Mouse (Mus musculus) urinary bladder, postnatal 36 days (tissue): ENCODE measurements around the gene Aatk.

ENCODE experiments used
- DNase-seq, 2 experiments: peaks; one replicate each; pipeline ENCODE4 v3.0.0; 2022; ENCODE audit warnings: low spot score in 2 of 2, mixed read lengths in 1 of 2

Aatk gene

GRCm38 (mm10) chr11:120052274-120052673 lies 5.3 kb upstream of the Aatk start:
- no peak for DNase-seq

DNA sequence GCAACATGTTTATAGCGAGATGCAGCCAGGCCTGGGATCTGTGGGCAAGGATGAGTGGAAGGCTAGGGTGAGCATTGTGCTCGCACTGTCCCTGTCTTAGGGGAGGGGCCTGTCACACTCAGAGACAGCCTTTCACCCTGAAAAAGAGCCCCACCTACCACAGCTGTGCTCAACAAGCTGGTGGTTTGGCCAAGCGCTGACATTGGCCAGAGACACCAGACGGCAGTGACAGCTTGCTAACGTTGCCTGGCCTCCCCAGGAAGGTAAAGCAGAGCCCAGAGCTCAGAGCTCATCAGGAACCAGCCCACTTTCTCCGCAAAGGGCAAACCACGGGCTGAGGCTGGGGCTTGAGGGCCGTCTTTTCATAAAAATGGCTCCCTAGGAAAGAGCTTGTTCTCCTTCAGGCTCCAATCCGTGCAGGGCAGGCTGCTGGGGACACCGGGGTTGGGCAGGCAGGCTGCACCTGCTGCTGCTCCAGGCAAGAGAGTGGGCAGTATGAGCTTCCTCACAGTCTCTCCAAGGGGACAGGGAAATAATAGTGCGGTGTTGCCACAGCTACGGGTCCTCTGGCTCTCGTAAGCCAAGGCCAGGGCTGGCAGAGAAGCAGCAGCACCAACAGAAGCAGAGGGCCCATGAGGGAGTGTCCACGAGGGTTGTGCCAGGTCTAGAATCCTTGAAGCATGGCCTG lies 4.3 kb upstream of the Aatk start:
- no peak for DNase-seq

GRCm38 (mm10) chr11:120049067-120049466 lies 2.1 kb upstream of the Aatk start:
- DNase-seq: no peak

GRCm38 (mm10) chr11:120048252-120048556 lies 1.2 kb upstream of the Aatk start:
- no peak for DNase-seq

- no peak for DNase-seq
Observed at GRCm38 (mm10) chr11:120047531-120048251, 724 bp upstream of the Aatk start.

DNA sequence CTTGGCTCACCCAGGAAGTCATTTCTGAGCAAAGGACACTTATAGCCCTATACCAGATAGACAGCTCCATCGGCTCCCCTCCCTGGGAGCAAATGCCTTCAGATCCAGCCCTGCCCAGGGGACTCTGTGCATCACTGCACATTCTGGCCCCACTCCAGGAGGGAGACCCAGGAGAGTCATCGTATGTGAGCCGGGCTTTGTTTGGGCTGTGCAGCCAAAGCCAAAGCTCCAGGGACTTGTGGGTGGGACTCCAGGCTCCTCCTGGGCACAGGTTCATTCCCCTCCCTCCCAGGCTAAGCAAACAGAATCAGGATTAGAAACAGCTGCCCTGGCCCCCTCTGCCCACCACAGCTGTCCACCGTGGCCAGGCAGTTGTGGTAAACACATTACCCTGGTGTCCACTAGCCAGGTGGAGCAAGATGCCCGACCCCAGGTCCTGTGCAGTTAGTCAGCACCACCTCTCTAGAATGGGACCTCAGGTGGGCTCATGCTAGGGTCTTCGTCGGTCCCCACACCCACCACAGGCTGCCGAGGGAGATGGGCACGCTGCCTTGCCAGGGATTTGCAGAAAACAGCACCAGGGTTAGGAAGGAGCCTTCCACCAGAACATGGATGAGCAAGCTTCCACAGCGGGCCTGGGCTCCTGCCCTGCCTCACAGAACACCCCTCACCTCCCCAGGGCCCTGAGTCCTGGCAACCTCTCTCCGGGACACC lies 971 bp downstream of the Aatk start:
- DNase-seq: no peak

DNA sequence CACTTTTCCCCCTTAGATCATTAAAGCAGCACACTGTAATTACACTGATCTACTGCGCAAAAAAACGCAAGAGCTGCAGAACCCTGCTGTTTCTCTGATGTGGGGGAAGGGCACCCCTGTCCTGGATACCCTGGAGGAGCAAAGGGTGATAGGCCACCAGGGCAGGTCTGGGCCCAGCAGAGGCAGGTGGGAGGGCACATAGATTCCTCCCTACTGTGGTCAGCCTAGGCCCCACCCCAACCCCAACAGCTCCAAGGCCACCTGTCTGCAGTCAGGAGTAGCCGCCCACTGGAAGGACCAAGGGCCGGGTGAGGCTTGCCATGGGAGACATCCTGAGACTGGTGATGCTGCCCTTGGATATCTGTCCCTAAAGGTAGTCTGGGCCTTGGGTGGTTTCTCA lies 1.6 kb downstream of the Aatk start:
- DNase-seq: no peak

DNA sequence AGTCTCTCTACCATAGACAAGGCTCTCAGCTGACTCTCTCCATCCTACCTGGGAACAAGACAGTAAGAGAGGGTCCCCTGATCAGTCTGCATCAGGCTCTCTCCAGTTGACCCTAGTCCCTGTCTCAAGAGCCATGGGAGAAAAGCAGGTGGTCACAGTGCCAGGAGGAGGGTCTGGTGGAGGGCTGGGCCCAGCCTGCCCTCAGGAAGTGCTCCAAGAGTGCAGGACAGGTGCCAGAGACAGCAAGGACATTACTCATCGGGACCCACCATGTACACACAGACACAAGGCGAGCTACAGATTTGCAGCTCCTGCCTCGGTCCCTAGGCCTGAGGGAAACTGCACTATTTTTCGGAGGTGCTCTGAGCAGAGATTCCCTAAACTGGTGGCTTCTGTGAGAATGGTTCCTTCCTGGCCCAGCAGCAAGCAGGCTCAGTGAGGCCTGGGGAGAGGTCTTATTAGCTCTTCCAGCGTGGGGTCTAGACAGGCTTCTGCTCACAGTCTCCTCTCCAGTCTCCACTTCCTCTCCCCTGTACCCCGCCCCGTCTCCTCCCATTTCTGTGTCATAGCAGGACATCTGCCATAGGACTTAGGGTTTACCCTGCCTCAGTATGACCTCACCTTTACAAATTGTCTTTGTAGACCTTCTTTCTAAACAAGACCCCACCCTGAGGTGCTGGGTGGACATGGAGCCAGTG lies 4.7 kb downstream of the Aatk start:
- no peak for DNase-seq

DNA sequence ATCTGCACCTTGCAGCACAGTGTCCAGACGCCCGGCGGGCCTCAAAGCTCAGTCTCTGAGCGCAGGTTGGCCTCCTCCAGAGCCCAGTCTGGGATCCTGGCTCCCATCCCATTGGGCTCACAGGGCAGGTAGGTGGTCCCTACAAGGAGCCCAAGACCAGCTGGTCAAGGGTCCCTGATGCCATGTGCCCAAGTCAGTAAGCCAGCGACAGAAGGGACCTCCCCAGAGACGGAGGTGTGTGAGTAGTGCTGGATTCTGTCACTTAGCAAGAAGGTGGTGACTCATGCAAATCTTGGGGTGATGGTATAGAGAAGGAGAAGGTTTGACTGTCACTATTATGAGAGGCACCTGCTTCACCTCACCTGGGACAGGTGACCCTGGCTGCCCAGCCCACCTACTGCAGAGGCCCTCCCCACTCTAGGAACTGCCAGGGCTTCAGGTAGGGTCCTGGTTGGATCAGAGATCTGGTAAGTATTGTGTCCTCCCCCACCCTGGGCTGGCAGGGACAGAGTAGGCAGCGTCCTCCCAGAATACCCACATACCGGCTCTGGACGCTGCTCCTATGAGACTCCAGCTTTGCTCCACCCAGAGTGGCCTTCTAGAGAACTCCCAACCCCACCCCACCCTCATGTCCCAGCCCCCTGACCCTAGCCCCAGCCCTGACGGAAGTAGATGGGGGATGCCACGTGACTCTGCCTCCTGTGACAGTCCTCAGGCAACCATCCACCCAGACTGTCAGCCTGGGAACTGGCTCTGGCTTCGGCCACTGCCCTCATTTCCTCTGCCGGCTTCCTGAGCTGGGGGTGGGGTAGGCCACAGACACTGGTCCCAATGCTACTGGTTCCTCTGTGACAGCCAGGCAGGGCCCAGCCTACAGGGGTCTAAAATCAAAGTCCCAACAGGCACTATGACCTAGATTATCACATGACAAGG lies 5.5 kb downstream of the Aatk start:
- DNase-seq: peak in 1 of 2 experiments; percentile 57

DNA sequence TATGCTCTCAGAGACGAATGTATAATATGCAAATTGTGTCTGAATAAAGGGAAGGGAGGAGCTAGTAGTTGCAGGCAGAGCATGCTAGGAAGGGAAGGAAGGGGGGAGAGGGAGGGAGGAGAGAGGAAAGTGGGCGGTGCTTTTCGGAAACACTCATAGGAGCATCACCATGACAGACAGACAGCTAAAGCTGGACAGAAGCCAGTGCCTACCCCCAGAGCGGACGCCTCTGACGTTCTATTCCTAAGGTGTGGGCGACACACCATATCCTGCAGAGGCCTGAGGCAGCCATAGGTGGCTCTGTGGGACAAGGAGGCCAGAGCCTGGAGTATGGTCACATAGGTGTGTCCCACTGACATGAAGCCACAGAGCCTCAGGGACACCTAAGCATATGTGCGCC lies 6.5 kb downstream of the Aatk start:
- no peak for DNase-seq

DNA sequence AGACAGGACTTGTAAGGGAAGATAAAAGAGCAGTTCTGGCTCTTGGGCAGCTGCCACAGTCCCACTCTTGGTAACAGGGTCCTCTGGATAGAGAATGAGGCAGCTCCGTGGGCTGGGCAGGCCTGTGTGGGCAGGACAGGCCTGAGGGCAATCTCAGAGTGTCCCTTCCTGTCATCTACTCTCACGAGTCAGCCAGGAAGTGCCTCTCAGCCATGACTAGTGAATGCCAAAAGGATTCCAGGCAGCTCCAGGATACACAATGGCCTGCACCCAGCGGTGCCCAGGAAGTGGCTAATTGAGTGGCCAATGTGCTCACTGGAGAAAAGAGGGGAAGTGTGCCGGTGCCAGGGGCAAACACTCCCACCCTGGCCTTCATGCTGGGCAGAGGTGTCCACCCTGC lies 7.4 kb downstream of the Aatk start:
- DNase-seq: no peak

GRCm38 (mm10) chr11:120034762-120035161 lies 12.2 kb downstream of the Aatk start:
- no peak for DNase-seq

GRCm38 (mm10) chr11:120034306-120034705 lies 12.7 kb downstream of the Aatk start:
- DNase-seq: no peak

DNA sequence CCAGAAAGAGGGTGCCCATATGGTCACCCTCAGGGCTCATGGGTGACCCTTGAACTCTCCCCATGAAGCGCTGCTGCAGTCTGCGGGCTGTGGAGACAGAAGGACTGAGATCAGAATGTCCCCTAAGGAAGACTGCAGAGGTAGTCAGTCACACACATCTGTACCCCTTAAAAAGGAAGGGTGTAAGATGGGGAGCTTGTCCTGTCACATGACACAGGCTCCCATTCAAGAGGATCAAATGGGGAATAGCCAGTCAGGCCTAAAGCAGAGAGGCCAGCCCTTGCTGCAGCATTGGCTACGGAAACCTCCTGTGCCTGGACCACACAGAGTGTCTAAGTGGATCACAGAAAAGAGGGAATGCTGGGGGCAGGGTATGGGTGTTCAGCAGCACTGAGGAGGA lies 13.5 kb downstream of the Aatk start:
- no peak for DNase-seq

- no peak for DNase-seq
Observed at GRCm38 (mm10) chr11:120032052-120032451, 14.9 kb downstream of the Aatk start.

DNA sequence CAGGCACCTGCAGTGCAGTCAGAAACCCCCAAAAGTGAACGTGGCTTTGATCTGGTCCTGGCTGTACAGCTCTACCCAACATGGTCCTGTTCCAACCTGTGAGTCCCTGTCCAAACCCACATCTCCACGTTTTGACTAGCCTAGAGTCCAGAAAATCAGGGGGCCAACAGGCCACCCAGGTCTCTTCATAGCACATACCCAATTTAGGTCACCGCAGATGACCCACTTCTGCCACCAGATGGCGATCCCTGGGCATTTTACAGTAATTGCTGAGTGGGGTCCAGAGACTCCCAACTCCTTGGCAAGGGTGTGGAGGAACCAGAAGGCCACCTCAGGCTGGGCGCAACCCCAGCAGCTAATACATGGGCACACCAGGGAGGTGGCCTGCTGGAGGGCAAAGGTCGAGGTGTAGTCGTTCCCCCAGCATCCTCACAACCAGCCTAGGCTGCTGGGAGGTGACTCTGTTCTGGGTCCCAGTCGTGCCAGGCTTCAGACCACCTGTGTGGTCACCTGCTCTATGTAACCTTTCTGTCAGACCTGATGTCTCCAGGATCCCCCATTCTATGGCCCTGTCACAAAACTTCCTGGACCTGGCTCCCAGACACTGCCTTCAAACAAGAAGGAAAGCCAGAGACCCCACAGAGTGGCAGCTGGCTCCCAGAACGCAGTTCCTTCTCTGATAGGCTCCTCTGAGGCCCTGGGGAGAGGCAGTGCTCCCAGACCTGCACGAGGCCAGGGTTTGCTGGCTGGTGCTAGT lies 16.6 kb downstream of the Aatk start:
- DNase-seq: no peak

- DNase-seq: no peak
Observed at GRCm38 (mm10) chr11:120029431-120030144, 17.4 kb downstream of the Aatk start.

GRCm38 (mm10) chr11:120028319-120029092 lies 18.5 kb downstream of the Aatk start:
- DNase-seq: no peak

DNA sequence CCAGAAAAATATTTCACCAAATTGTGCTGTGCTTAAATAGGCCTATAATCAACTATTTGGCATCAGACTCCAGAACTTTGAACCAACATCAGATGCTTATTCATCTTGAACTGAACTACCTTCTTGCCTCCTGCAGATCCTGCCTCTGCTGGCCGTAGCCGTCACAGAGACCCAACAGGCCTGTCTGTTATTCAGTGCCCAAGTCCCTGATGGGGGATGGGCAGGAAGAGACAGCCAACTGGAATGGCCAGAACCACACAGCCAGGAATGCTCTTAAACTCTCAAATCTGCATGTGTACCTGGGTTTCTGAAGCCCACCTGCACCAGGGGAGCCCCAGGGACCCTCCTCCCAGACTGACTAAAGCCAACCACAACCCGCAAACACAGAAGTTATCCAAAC lies 20.0 kb downstream of the Aatk start:
- DNase-seq: no peak
